Mouse (Mus musculus): ENCODE measurements at regions not wholly inside any gene's neighbourhood (a gene's known extent, or its start where the extent isn't known, plus 50 kb on each side); places are given as distances from the start of the nearest gene placed in this dataset.

GRCm38 (mm10) chr2:144123395-144124034 is 90.7 kb downstream of the Banf2 start:
- DNase-seq (ENCODE audit: low spot score in 2 of 2) = no peak

GRCm38 (mm10) chr2:144127082-144128037 is 94.5 kb downstream of the Banf2 start:
- no peak for DNase-seq (ENCODE audit: low spot score in 2 of 2)

GRCm38 (mm10) chr2:144128038-144128402 is 95.2 kb downstream of the Banf2 start:
- no peak for DNase-seq (ENCODE audit: low spot score in 2 of 2)

GRCm38 (mm10) chr2:144128527-144128926 is 95.7 kb downstream of the Banf2 start:
- no peak for DNase-seq (ENCODE audit: low spot score in 2 of 2)

GRCm38 (mm10) chr2:144133806-144134574 is 101.1 kb downstream of the Banf2 start:
- no peak for DNase-seq (ENCODE audit: low spot score in 2 of 2)

- peak in 1 of 2 experiments; percentile 8 for DNase-seq (ENCODE audit: low spot score in 2 of 2)
Observed at GRCm38 (mm10) chr2:144134575-144134958, 101.7 kb downstream of the Banf2 start.

- DNase-seq (ENCODE audit: low spot score in 2 of 2) = no peak
Observed at GRCm38 (mm10) chr2:144135586-144135985, 102.7 kb downstream of the Banf2 start.

GRCm38 (mm10) chr2:144143620-144144384 is 110.9 kb downstream of the Banf2 start:
- no peak for DNase-seq (ENCODE audit: low spot score in 2 of 2)

GRCm38 (mm10) chr2:144144486-144145136 is 111.8 kb downstream of the Banf2 start:
- no peak for DNase-seq (ENCODE audit: low spot score in 2 of 2)

GRCm38 (mm10) chr2:144156456-144157211 is 113.8 kb upstream of the Mgme1 start:
- no peak for DNase-seq (ENCODE audit: low spot score in 2 of 2)

GRCm38 (mm10) chr2:144157343-144157742 is 113.1 kb upstream of the Mgme1 start:
- DNase-seq (ENCODE audit: low spot score in 2 of 2) = no peak

GRCm38 (mm10) chr2:144158256-144158655 is 112.2 kb upstream of the Mgme1 start:
- DNase-seq (ENCODE audit: low spot score in 2 of 2) = no peak

GRCm38 (mm10) chr2:144159854-144160331 is 110.6 kb upstream of the Mgme1 start:
- DNase-seq (ENCODE audit: low spot score in 2 of 2) = no peak

GRCm38 (mm10) chr2:144160434-144160833 is 110.0 kb upstream of the Mgme1 start:
- peak in 1 of 2 experiments; percentile 26 for DNase-seq (ENCODE audit: low spot score in 2 of 2)

GRCm38 (mm10) chr2:144161852-144162251 is 108.6 kb upstream of the Mgme1 start:
- no peak for DNase-seq (ENCODE audit: low spot score in 2 of 2)

- peak; percentile 29 to 47 for DNase-seq (ENCODE audit: low spot score in 2 of 2)
Observed at GRCm38 (mm10) chr2:144164102-144164501, 106.4 kb upstream of the Mgme1 start.

GRCm38 (mm10) chr2:144164986-144165821 is 105.3 kb upstream of the Mgme1 start:
- DNase-seq (ENCODE audit: low spot score in 2 of 2) = peak; percentile 75 to 84

- no peak for DNase-seq (ENCODE audit: low spot score in 2 of 2)
Observed at GRCm38 (mm10) chr2:144166102-144166750, 104.2 kb upstream of the Mgme1 start.
